Mouse (Mus musculus) olfactory bulb, adult 2 months (tissue): ENCODE measurements around the gene Pttg1. TPM values are rescaled to one million over a fixed set of nuclear protein-coding genes. Genes with fewer than 3 reads are reported as not detected.

Experiments used
- H3K27ac ChIP-seq: fragments of 200-500 bp; 2 replicates; pipeline ENCODE4 v1.5.1; 2012; ENCODE audit warnings: low read depth, low read length; ENCODE audit not compliant: insufficient read depth
- H3K4me1 ChIP-seq: fragments of 200-500 bp; 2 replicates; pipeline ENCODE4 v1.6.1; 2012; ENCODE audit warnings: low read length; ENCODE audit not compliant: control insufficient read depth, insufficient read depth
- H3K4me3 ChIP-seq: fragments of 200-500 bp; 2 replicates; pipeline ENCODE4 v1.5.1; 2012; ENCODE audit warnings: mild to moderate bottlenecking, low read depth, low read length, moderate library complexity; ENCODE audit not compliant: insufficient read depth
- CTCF ChIP-seq: fragments of 200-500 bp; IDR thresholded peaks from 2 replicates; pipeline ENCODE4 v1.5.1; 2012; ENCODE audit warnings: low read depth, mild to moderate bottlenecking, low read length, moderate library complexity; ENCODE audit not compliant: insufficient read depth
- POLR2A ChIP-seq: fragments of 200-500 bp; IDR thresholded peaks from 2 replicates; pipeline ENCODE4 v1.6.1; 2012; ENCODE audit warnings: mild to moderate bottlenecking, low read depth, low read length, moderate library complexity; ENCODE audit not compliant: insufficient read depth
- WGBS: fragments of 180-500 bp; shearing (Covaris S2); methylation state at CpG from one replicate; pipeline ENCODE4 v1.1.7; 2018; 5-methylcytosine and 5-hydroxymethylcytosine counted together
- polyA plus RNA-seq: library from polyadenylated mRNA; stranded (reverse); fragments of >200 nt; gene quantifications from 2 replicates; pipeline ENCODE4 v1.2.4, GENCODE M21; 2012; ENCODE audit warnings: low replicate concordance; ENCODE audit not compliant: missing spikeins, insufficient read depth, insufficient read length

Gene Pttg1
- polyA plus RNA-seq, 1 experiment: not detected

DNA sequence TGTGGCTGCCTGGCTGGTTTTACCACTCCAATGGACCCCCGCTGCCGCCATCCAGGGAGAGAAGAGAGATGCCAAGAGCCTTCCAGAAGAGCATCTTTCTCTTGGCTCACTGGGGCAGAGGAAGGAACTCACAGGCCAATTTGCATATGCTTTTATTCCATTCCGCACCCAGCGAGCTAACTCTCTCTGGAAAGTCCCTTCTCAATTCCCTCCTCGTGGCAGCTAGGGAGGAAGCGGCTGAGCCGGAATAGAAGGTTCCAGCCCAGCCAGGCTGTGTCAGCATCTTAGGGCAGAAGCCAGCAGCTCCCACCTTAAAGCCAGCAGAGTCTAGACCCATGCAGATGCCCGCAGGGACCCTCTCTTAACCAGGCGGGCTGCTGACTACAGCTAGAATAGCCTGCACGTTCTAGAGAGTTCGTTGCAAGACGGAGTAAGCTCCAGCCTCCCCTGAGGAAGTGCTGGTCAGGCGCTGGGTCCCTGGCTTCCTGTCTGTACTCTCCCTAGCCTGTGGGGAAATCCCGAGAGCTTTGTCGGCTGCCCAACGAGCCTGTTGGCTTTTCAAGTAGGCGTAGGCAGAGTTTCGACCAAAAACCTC, 40.9 kb downstream of the Pttg1 start:
- TF ChIP-seq POLR2A: no peak
- no peak for TF ChIP-seq CTCF
- 3% methylated on average over 18 of the region's 18 CpGs for WGBS
- Histone ChIP-seq H3K4me1 (peaks cover 9% of the 10 kb centered on the region), H3K4me3 (peak overlapping the region; percentile 22), H3K27ac (no peak overlapping the region)

DNA sequence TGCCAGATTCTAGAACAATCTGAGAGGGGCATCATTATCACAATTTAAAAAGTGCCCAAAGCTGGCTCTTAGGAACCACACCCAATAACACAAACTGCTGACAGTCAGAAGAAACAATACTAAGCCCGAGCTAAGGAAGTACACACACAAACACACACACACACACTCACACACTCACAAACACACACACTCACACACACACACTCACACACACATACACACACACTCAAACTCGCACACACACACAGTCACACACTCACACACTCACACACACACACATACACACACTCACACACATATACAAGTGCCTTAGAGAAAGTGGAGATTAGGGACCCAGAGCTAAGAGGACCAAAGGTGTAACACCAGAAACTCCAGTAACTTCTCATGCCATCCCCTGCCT, 42.5 kb downstream of the Pttg1 start:
- Histone ChIP-seq H3K27ac (no peak overlapping the region), H3K4me1 (peaks cover 9% of the 10 kb centered on the region), H3K4me3 (no peak overlapping the region)
- no peak for TF ChIP-seq POLR2A
- TF ChIP-seq CTCF: no peak
- 77% methylated on average over 2 of the region's 2 CpGs for WGBS

DNA sequence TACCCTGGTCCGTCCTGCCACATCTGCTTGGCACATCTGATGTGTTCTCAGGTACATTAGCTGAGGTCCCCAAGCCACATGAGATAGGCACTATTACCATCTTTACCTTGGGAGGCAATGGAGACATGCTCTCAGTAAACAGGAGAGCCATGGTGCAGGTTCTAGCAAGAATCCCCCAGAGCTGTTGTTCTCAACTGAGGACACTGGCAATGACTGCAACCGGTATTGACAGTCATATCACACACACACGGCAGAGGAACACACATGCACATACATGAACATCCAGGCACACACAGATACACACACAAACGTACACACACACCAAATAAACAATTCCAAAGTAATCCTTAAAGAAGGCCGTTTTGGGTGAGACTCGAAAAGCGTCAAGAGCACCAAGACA, 45.1 kb downstream of the Pttg1 start:
- H3K4me1 ChIP-seq: peaks cover 9% of the 10 kb centered on the region
- H3K4me3 ChIP-seq: no peak overlapping the region
- H3K27ac ChIP-seq: no peak overlapping the region
- WGBS: 88% methylated on average over 7 of the region's 7 CpGs
- no peak for TF ChIP-seq POLR2A
- no peak for TF ChIP-seq CTCF

DNA sequence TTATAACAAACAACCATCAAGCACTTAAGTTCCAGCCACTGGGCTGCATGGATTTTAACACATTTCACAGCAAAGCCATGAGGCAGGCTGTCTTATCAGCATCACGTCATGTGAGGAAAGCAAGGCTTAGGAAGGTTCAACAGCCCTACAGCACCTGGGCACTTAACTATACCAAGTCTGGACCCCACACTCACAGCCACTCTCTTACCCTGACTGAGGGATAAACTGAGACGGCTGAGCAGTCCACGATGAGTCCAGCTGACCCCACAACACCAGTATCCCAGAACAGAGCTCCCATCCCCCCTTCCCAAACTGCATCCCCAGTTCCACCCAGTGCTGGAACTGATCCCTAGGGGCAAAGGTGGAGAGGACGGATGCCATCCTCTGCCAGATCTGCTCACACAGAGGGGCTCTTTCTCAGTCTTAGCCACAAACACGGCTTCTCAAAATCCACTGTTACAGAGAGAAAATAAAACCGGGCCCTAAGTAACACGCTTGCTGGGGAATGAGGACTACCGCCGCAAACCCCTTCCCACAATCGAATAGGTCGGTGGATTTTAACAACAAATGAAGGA, 46.1 kb downstream of the Pttg1 start:
- H3K4me3 ChIP-seq: no peak overlapping the region
- 85% methylated on average over 11 of the region's 11 CpGs for WGBS
- TF ChIP-seq POLR2A: no peak
- TF ChIP-seq CTCF: no peak
- H3K27ac ChIP-seq: no peak overlapping the region
- peaks cover 2% of the 10 kb centered on the region for H3K4me1 ChIP-seq

DNA sequence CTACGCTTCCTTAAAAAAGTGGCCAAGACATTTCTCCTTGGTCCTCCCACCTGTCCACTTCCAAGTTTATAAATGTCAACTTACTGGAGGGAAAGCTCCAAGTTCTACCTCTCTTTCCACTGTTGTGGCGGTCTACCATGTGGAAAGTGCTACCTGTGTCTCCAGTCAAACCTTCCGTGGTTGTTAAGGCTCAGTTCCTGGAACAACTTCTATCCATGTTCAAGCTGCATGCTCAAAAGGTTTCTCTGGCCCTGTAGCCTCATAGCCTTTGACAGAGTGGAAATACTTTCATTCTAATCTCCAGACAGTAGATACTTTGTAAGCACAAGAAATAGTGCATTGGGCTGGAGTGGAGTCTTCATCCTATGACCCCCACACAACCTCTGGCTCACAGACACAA, 46.6 kb downstream of the Pttg1 start:
- H3K27ac ChIP-seq: no peak overlapping the region
- no peak for TF ChIP-seq POLR2A
- 91% methylated on average over 3 of the region's 3 CpGs for WGBS
- no peak overlapping the region for H3K4me3 ChIP-seq
- H3K4me1 ChIP-seq: no peaks in the 10 kb centered on the region

DNA sequence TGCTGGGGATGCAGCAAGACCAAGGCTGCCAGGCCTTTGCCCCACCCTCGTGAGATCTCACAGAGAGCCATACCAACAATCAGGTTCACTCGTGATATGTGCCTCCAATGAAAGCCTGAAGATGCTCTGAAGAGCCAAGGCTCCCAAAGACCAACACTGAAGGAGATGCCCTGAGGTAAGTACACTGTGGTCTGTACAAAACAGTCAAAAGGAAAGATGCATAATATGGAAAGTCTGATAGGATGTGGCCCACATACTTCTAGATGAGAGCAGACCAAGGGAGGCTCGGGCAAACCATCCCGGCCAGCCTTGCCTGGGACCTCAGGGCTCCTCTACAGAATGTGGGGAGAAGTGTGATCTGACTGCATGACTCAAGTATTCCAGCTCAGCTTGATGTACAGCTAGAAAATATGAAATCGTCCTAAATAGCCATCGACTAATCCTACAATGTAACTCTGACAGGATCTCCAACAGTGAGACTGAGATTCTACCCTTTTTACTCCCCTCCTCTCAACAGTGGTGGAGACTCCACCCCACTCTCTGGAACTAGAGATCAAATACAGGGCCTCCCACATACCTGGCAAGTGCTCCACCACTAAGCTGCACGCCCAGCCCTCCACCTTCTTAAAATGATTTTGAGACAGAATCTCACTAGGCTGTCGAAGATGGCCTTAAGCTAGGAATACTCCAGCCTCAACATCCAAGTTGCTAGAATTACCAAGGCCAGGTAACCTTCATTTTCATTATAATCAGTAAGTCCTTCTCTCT, 48.8 kb downstream of the Pttg1 start:
- H3K27ac ChIP-seq: no peak overlapping the region
- H3K4me3 ChIP-seq: no peak overlapping the region
- TF ChIP-seq POLR2A (no peak), CTCF (no peak)
- WGBS: 90% methylated on average over 8 of the region's 8 CpGs
- H3K4me1 ChIP-seq: no peaks in the 10 kb centered on the region

DNA sequence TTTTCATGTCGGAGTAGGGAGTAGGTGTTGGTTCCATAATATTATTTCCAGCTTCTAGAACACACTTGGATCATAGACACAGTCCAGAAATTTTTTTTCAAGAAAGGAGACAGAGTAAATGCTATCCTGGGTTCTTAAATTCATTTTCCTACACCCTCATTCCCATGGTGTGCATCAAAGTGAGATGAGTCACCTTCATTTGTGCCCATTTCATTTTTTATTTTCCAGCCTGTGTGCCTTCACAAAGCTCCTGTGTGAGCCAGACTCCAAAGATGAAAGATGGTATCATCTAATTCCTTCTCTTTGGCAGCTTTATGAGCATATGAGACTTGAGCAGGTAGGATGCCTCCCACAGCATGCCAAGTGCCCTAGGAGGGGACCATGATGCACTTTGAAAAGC, 49.5 kb downstream of the Pttg1 start:
- no peak overlapping the region for H3K27ac ChIP-seq
- no peaks in the 10 kb centered on the region for H3K4me1 ChIP-seq
- 93% methylated on average over 1 of the region's 1 CpGs for WGBS
- H3K4me3 ChIP-seq: no peak overlapping the region
- no peak for TF ChIP-seq CTCF
- TF ChIP-seq POLR2A: no peak

DNA sequence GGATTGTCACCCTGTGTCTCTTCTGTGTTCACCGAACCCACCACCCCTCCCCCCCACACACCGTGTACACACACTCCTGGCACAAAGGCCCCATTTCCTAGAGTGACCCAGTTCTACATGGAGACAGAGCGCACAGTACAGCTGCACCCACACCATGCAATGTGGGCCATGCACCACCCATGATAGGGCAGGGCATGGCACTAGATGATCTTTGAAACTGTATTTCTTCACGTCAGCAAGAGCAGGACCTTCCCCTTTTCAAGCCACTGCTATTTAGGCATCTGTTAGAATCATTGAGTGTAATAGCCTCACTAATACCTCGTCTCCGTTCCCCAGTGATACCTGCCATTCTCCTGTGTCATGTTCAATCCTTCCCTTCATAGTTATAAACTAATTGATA, 51.1 kb downstream of the Pttg1 start:
- WGBS: 92% methylated on average over 6 of the region's 6 CpGs
- no peak overlapping the region for H3K4me3 ChIP-seq
- no peaks in the 10 kb centered on the region for H3K4me1 ChIP-seq
- H3K27ac ChIP-seq: no peak overlapping the region
- TF ChIP-seq POLR2A: no peak
- no peak for TF ChIP-seq CTCF

DNA sequence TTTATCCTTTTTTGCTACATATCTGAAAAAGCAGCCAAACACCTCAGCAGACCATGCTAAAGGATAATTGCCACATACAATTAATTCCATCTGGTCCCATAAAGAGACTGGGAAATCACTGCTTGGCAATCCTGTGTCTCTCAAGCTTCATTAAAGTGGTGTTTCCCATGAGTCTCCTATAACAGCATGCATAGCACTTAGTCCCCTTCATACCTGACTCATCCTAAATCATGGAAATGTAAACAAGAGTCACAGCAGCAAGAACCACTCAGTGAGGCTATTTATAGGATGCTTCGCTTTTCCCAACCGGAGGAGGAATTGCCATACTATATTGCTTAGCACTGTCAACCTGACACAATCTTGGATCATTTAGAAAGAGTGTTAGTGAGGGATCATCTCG, 52.7 kb downstream of the Pttg1 start:
- Histone ChIP-seq H3K4me1 (no peaks in the 10 kb centered on the region), H3K4me3 (no peak overlapping the region), H3K27ac (no peak overlapping the region)
- WGBS: 78% methylated on average over 3 of the region's 3 CpGs
- TF ChIP-seq POLR2A (no peak), CTCF (no peak)

DNA sequence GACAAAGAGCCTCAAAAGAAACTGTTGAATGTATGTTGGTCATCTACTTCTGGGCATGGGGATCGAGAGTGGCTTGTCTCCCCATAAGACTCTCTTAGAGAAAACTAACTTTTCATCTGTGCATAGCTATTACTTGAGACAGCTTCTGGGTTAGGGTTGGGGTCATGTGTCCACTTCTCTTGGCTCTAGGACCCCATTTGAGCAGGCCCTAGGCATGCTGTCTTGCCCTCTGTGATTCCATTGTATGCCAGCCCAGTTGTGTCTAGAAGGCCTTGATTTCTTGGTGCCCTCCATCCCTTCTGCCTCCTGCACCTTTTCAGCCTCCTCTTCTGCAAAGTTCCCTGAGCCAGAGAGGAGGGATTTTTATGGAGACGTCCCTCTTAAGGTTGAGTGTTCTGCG, 54.2 kb downstream of the Pttg1 start:
- 94% methylated on average over 3 of the region's 3 CpGs for WGBS
- H3K27ac ChIP-seq: no peak overlapping the region
- no peak overlapping the region for H3K4me3 ChIP-seq
- TF ChIP-seq CTCF (no peak), POLR2A (no peak)
- no peaks in the 10 kb centered on the region for H3K4me1 ChIP-seq

Other genes with a start within 250 kb of the Pttg1 start
- not detected in 2 replicates for gene Slu7, start 7.5 kb upstream of the Pttg1 start, polyA plus RNA-seq
- gene C1qtnf2, start 48.0 kb upstream of the Pttg1 start, polyA plus RNA-seq: not detected in 2 replicates
- not detected in 2 replicates for gene Ccnjl, start 102.5 kb upstream of the Pttg1 start, polyA plus RNA-seq
- not detected in 2 replicates for gene 4933415A04Rik, start 160.8 kb upstream of the Pttg1 start, polyA plus RNA-seq
- not detected in 2 replicates for gene Fabp6, start 175.3 kb upstream of the Pttg1 start, polyA plus RNA-seq